Mouse (Mus musculus): ENCODE measurements around the gene Cox6b2.

GRCm38 (mm10) chr7:4702334-4702733 is 50.6 kb downstream of the Cox6b2 start:
- TF ChIP-seq CTCF (IDR thresholded peaks at IDR 0.05; ENCODE audit: low read depth): no peak
- no peak for TF ChIP-seq EP300 (IDR thresholded peaks at IDR 0.05; ENCODE audit: low read depth)

Measured in liver, embryonic 14.5 days (tissue).